Mouse (Mus musculus) heart, adult 2 months (tissue): ENCODE results near the gene Hoxb2.

ENCODE experiments used
- CTCF ChIP-seq: fragments of 200-600 bp; IDR thresholded peaks from 2 replicates; pipeline ENCODE4 v1.8.1; 2022; ENCODE audit warnings: antibody characterized with exemption, mild to moderate bottlenecking, moderate library complexity
- EP300 ChIP-seq: fragments of 200-500 bp; IDR thresholded peaks from 2 replicates; pipeline ENCODE4 v1.6.1; 2011; ENCODE audit warnings: low read depth, low read length, control low read depth; ENCODE audit not compliant: insufficient read depth
- POLR2A ChIP-seq: fragments of 200-500 bp; IDR thresholded peaks from 2 replicates; pipeline ENCODE4 v1.6.1; 2011; ENCODE audit warnings: mild to moderate bottlenecking, low read depth, low read length, control low read depth; ENCODE audit not compliant: insufficient read depth

DNA sequence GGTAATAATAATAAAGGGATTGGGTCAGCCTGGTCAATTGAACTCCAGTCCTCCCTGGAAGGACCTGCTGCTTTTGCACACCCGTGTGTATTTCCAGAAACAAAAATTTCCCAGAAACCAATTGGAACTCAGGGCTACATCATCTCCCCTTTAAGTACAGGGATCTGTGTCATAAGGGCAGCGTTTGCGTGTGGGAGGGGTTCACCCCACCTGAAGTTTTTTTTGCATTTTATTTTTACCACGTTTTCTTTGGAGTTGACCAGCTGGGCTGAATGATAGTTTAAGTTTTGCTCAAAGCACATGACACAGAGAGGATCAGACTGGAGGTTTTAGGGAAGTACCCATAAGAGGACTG is 7.8 kb upstream of the Hoxb2 start:
- no peak for TF ChIP-seq CTCF
- TF ChIP-seq POLR2A = no peak
- TF ChIP-seq EP300 = no peak
